Mouse (Mus musculus) natural killer cell, adult 2 months (primary cell): ENCODE measurements around the gene Olfr703.

ENCODE experiments used
- DNase-seq, 2 experiments: peaks; one replicate each; pipeline ENCODE4 v3.0.0; 2022; ENCODE audit warnings: low spot score in 2 of 2

Gene Olfr703

GRCm38 (mm10) chr7:106843060-106843459 is at the start of gene Olfr703:
TSS of gene Olfr703 (plus strand) at chr7:106843360.
- DNase-seq = no peak

DNA sequence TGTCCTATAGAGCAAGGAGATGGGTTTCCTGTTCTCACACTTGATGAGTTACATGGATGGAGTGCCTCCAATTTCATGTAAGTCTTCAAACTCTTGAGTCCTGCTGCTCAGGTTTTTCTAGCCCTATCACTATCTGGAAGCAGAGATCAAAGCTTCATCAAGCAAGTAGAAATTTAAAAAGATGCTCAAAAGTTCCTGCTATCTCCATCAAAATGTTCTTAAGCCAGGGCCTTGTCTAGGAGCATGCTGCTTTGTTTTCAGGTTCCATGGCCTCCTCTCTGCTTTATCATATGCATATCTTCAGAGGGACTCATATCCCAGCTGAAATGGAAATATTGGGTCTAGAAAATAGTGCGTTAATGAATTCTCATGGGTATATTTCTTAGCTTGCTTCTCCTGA is 34.4 kb upstream of the Olfr703 start, which contains the start of gene Olfr700:
TSS of gene Olfr700 (minus strand) at position 101 of the 400 bp plus-strand sequence.
- DNase-seq = no peak

DNA sequence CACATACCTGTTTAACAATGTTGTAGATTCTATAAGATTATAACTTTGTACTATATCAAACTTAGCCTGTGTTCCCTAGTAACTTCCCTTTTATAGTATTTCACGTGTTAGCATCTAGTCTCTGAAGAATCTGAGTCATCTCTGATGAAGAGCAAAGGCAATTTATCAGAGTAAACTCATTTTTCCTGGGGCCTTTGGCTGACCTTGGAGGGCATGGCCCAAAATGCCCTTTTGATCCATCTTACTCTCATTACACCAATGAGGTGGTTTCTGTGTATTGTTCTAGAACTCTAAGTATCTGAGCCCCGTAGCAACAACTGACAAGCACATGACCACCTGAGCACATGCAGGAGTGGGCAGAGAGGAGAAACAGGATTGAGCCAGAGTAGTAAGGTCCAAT is 29.3 kb upstream of the Olfr703 start, which contains the start of gene Olfr701:
TSS of gene Olfr701 (plus strand) at position 301 of the 400 bp plus-strand sequence.
- no peak for DNase-seq

- DNase-seq = peak; percentile 5 to 24
These were observed 27.4 kb upstream of the Olfr703 start for GRCm38 (mm10) chr7:106815775-106816174.

DNA sequence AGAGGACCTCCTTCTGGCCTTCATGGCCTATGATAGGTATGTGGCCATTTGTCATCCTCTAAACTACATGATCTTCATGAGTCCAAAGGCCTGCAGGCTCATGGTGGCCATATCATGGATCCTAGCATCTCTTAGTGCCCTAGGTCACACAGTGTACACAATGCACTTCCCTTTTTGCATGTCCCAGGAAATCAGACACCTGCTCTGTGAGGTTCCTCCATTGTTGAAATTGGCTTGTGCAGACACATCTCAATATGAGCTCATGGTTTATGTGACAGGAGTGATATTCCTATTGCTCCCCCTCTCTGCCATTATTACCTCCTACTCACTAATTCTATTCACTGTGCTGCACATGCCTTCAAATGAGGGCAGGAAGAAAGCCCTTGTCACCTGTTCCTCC is 24.7 kb upstream of the Olfr703 start:
- no peak for DNase-seq

GRCm38 (mm10) chr7:106833793-106834192 is 9.4 kb upstream of the Olfr703 start, which contains the start of gene Olfr702:
TSS of gene Olfr702 (minus strand) at chr7:106833893.
- no peak for DNase-seq

- no peak for DNase-seq
These were observed 19.7 kb downstream of the Olfr703 start, which contains the start of gene Olfr704 for GRCm38 (mm10) chr7:106862885-106863284. TSS of gene Olfr704 (plus strand) at chr7:106863185.

DNA sequence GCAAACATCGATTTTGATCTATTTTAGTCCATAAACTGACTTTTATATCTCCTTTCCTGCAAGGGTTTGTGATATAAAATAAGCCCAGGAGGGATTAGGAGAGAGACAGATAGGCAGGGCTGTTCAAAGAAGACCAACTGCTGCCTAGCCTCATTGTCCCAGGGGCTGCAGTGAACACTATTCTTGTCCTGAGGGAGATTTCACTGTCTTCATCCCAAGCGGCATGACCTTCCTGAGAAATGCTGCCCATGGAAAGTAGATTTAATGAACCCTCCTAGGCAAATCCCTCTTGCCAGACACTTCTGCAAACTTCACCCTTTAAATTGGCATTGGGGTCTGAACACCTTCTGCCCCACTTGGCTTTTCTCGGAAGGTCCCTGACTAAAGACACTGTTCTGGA is 33.6 kb downstream of the Olfr703 start, which contains the start of gene Olfr705:
TSS of gene Olfr705 (minus strand) at position 101 of the 400 bp plus-strand sequence.
- DNase-seq = no peak

- DNase-seq = no peak
These were observed 44.9 kb downstream of the Olfr703 start, which contains the start of gene Olfr706 for GRCm38 (mm10) chr7:106888062-106888461. TSS of gene Olfr706 (minus strand) at chr7:106888162.
